Mouse (Mus musculus): Measurements from ENCODE around the gene Gm45062.
"Not testable (repeated sequence)": the region's sequence is repeated elsewhere in the genome, so short reads cannot be mapped to it uniquely, and the experiment has no call there.

The Gm45062 gene

GRCm38 (mm10) chr6:8511447-8511846, 252.2 kb downstream of the Gm45062 start:
- peak; percentile 53 for DNase-seq

DNA sequence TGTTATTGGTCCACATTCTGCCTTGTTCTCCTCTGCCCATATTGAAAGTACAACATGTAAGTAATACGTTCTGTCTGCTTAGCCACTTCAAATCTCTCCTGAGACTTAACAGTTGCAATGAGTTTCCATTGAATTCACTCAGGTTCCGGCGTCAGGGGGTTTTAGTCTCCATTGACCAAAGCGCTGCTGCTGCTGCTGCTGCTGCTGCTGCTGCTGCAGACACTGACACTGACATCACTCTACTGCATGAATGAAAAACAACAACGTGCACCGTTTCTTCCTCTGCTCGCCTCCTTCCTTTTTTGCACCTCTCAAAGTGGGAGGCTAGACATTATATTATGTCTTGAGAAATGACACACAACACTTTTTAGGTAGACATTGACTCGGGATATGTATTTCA, 253.2 kb downstream of the Gm45062 start:
- DNase-seq: peak; percentile 58

DNA sequence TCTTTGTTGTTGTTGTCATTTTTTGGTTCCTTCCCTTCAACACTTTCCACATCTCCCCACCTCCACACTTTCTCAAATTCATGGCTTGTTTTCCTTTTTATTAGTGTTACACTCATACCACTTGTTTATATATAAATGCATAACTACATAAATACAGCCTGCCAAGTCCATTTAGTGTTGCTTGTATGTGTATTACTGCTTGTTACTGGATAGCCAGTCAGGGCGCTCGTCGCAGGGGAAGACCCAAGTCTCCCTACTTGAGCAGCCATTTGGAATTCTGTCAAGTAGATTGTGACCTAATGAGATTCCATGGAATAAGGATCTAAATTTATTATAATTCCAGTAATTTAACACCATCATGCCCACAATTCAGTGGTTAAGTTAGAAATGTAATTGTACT, 260.4 kb downstream of the Gm45062 start:
- DNase-seq: no peak

- DNase-seq: no peak
Observed at GRCm38 (mm10) chr6:8521231-8521630, 262.0 kb downstream of the Gm45062 start.

GRCm38 (mm10) chr6:8524717-8525116, 265.5 kb downstream of the Gm45062 start:
- DNase-seq: no peak

DNA sequence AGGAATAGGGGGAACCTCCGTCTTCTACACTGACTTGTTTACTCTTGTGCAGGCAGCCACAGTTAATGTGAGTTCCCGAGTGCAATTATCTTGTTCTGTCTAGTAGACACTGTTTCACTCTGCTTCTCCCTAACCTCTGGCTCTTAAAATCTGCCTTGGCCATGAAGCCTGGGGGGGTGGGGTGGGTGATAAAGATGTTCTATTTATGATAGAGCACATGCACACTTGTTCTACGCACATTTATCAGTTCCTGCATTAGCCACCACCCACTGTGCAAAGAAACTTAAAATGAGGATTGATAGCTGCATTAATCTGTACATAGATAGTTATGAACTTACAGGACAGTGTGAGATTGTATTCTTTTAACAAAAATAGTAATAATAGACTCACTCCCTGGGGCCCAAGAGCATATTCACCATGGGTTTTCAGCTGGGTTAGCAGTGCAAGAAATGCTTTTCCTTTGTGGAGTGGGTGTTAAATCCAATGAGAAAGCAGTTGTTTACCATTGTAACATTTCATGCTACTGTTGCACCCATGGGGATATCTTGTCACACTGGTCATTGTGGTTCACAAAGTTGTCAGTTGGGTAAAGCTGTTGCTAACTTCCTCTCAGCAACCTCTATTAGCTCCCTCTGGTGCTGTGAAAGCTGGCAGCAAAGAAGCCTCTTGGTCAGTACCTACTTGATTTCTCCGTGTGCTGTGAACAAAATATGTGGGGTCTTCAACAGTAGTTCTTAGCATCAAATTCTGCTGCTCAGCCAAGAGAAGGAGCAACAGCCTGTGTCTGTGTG, 272.0 kb downstream of the Gm45062 start:
- DNase-seq: no peak

DNA sequence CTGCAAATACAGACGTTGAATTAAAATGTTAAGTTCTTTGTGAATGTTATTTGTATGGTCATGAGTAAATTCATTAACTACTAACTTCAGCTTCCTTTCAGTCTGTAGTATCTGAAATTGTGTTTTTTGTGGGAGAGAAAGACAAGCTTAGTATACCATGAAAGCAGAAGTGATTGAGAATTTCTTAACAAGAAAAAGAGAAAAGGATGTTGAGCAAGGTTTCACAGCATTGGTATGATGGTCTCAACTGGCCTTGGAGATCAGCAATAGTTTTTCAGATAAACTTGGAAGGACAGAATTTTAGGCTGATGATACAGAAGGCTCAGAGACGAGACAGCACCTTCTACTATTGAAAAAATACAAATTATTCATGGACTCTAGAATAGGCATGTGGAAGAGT, 277.7 kb downstream of the Gm45062 start:
- DNase-seq: no peak

DNA sequence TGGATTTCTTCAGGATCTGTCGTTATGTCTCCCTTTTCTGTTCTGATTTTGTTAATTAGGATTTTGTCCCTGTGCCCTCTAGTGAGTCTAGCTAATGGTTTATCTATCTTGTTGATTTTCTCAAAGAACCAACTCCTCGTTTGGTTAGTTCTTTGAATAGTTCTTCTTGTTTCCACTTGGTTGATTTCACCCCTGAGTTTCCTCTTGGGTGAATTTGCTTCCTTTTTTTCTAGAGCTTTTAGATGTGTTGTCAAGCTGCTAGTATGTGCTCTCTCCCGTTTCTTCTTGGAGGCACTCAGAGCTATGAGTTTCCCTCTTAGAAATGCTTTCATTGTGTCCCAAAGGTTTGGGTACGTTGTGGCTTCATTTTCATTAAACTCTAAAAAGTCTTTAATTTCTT, 282.3 kb downstream of the Gm45062 start:
- not testable (repeated sequence) for DNase-seq

DNA sequence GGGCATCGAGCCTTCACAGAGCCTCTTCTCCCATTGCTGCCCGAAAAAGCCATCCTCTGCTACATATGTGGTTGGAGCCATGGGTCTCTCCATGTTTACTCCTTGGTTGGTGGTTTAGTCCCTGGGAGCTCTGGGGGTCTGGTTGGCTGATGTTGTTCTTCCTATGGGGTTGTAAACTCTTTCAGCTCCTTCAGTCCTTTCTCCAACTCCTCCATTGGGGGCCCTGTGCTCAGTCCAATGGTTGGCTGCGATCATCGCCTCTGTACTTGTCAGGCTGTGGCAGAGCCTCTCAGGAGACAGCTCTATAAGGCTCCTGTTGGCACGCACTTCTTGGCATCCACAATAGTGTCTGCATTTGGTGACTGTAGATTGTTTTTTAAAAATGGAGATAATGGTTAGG, 285.6 kb downstream of the Gm45062 start:
- no peak for DNase-seq

- no peak for DNase-seq
Observed at GRCm38 (mm10) chr6:8545780-8546179, 286.5 kb downstream of the Gm45062 start.

DNA sequence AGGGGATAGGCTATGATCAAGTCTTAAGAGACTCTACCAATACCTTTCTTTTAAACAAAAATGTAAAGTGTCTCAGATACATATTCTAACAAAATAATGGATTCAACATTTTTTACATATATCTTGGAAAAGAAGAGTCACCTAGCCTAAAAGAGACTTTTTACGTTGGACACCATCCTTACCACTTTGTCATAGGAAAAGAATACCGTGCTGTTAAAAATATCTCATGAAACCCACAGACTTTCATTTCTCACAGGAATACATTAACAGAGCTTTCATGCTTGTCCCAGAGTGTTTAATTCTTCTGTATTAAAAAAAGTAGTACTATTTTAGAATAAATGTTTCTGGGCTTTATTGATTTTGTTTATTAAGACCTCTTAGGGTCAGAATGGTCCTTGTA, 291.9 kb downstream of the Gm45062 start:
- DNase-seq: no peak

DNA sequence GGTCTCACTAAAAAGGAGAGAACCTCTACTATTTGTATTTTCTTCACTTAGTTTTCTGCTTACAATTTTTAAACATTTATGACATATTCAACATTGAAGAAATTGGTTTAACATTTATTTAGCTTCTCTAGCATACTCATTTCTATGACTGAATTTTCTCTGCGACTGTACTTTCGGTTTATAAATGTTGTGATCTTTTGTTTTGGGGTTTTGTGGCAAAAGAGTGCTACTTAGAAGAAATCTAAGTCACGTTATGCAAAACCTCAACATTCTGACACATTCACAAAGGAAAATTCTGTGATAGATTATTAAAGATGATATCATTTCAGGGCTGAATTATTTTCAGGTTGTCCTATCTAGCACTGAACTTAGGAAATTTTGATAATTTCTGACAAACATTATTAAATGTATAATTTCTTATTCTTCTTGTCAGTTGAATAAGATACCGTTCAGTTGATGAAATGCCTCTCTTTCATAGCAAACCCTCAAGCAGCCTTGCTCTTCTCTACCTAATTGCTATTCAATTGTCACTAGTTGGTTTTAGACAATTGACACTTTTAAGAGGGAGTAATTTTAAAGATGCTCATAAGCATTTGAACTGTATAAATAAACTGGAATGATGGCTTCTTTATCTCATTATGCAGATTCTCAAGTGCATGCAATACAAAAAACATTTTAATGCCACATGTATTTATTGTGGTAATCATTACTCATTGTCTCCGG, 297.8 kb downstream of the Gm45062 start:
- no peak for DNase-seq

- no peak for DNase-seq
Observed at GRCm38 (mm10) chr6:8560682-8561081, 301.4 kb downstream of the Gm45062 start.

DNA sequence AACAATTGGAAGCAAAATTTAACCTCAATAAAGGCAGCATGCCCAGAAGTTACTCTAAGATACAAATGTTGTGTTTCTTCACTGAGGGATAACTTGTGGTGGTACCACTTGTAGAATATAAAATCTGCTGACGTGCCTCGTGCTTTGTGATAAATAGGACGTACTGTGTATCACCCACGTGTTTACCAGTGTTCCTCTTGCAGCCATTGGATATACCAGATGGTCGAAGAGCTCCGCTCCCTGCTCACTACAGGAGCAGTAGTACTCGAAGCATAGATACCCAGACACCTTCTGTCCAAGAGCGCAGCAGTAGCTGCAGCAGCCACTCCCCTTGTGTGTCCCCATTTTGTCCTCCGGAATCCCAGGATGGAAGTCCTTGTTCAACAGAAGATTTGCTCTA, 323.1 kb downstream of the Gm45062 start:
- no peak for DNase-seq

- no peak for DNase-seq
Observed at GRCm38 (mm10) chr6:8583892-8584291, 324.6 kb downstream of the Gm45062 start.

GRCm38 (mm10) chr6:8591665-8592064, 332.4 kb downstream of the Gm45062 start:
- no peak for DNase-seq

- DNase-seq: no peak
Observed at GRCm38 (mm10) chr6:8617369-8617768, 358.1 kb downstream of the Gm45062 start.

GRCm38 (mm10) chr6:8619582-8620350, 360.5 kb downstream of the Gm45062 start:
- no peak for DNase-seq

DNA sequence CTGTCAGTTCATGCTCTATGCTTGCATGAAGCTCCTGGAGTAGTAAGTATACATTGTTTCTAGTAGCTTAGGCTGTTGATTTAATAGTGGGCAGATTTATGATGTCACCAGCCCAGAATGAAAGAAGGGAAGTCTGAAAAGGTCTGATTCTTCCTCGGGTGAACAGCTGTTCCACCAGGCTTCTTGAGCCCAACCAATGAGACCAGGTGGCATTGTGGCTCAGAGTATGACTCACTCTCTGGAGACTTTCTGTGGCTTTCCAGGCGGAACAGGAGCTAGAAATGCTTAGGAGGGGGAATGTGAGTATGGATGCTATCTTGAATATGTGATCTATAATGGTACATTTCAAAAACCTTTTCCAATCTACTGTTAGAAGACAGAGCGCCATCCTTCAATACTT, 363.8 kb downstream of the Gm45062 start:
- no peak for DNase-seq

DNA sequence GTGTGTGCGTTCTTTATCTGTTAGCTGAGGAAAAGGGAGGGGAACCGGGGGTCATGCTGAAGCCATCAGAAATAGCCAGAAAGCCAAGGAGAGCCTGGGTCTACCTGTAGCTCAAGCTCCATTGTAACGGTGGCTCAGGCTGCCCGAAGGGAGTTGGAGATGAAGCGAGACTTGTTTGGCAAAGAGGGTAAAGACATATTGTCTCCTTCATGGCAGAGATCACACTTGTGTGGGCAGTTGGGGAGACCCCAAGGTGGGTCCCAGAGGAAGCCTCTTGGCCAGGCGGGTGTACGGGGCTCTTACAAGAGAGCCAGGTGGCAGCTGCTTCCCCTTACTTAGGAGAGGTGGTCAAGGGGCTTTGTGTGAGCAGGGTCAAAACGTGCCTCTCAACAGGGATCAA, 369.0 kb downstream of the Gm45062 start:
- no peak for DNase-seq

DNA sequence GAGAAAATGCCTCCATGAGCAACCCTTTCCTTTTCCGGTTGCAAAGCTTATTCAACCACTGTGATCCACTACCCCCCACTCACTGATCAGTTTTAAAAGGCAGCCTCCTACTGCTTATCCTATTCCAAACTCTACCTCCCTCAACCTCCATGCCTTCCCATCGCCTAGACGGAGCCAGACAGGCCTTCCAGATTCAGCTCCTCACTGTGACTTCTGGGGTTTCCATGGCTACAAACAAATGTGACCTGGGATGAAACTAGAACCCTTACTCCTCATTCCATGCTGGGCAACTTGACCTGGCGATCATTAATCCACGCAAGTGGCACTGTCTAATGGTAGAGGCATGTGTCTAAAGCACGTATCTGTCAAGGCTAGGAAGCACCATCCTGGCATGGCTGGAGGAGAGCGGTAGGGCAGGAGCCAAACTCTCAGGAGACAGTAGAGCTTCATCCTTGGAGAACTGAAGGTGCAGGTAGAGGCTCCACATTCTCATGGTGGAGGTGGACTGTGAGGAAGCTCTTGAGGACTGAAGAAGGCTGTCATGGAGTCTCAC, 369.5 kb downstream of the Gm45062 start:
- no peak for DNase-seq

GRCm38 (mm10) chr6:8630531-8630930, 371.3 kb downstream of the Gm45062 start:
- DNase-seq: no peak

DNA sequence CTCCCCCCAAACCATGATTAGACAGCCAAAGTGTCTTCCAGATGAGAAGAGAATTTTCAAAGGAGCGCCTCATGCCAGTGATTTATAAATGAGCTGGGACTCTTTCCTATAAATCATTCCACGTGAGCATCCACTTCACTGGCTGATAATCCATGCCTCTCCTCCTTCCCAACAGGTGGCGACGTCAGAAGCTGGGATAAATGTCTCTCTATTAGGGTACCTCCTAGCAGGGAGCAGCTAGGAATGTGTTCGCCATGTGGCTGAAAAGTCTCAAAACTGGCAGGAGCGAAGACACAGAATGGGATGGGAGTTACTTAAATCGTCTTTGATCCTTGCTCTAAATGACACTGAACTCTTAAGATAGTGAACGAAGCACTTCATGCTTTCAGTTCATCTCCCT, 372.1 kb downstream of the Gm45062 start:
- no peak for DNase-seq
